ENCODE assay signal across 13 mouse cellular contexts in the genomic region with DNA sequence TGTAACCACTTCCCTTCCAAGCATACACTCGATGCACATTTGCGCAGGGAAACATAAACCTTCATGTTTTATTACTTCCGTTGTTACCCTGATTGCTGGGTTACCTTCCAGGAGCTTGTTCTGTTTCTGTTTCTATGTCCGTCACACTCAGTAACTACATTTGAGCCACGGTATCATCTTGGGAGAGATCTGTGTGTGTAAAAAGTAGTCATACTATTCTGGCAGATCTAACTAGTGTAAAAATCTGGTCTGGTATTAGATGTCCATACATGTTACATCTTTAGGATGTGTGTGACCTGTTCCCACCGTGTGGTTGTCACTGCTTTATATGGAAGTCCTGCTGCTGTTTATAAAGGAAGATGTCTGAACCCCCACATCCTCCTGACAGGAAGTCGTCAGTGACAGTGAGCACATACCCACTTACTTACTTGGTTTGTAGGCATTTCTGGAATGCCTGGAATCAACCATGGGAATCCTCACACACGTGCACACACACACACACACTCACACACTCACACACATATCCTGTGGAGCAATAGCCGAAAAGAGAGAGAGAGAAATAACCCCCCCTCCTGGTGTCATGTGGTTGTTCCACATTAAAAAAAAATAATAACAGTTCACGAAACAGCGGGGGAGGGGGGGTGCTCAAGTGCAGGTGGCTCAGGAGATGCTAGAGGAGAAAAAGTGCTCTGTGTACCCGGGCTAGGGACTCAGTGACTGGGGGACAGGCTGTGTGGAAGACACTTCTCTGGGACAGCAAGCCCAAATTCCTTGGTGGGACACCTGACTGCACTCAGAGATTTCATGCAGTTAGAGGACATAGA.
DNase-seq lines count a peak whose midpoint lies in the region; ATAC-seq lines count a peak whose summit lies in the region.
"Had no signal": no experiment of that assay in that cellular context is flagged by ENCODE, and none has a peak within 500 bp of the region (broad histone marks: within the 10 kb centered on the region; RNA-seq: fewer than 3 reads in every experiment).

No protein-coding gene starts in this region.

- H3K4me1 ChIP-seq in heart, embryonic 13.5 days = peaks cover 26% of the 10 kb centered on the region
- no peaks in the 10 kb centered on the region for H3K4me1 ChIP-seq in lung, embryonic 16.5 days (replicated peaks; ENCODE audit: control insufficient read depth, insufficient read depth, low read length)

- 59% methylated on average over 12 of the region's 12 CpGs for WGBS in heart, embryonic 13.5 days
- WGBS in lung, embryonic 16.5 days = 58% methylated on average over 12 of the region's 12 CpGs

- no peak overlapping the region for H3K4me3 ChIP-seq in heart, embryonic 13.5 days
- no peak overlapping the region for H3K4me3 ChIP-seq in lung, embryonic 16.5 days (ENCODE audit: low read length)
- H3K4me3 ChIP-seq: erythroblast, embryonic 14.5 days; liver, embryonic 13.5 days; neural tube, embryonic 13.5 days had no signal

- peaks cover 16% of the 10 kb centered on the region for H3K36me3 ChIP-seq in heart, embryonic 13.5 days
- H3K36me3 ChIP-seq in lung, embryonic 16.5 days (ENCODE audit: control insufficient read depth, insufficient read depth, low read length) = peaks cover 5% of the 10 kb centered on the region; the same call in 1 of the 2 replicates
- H3K36me3 ChIP-seq: liver, embryonic 13.5 days had no signal

- H3K27ac ChIP-seq in heart, embryonic 13.5 days (replicated peaks) = no peak overlapping the region
- no peak overlapping the region for H3K27ac ChIP-seq in lung, embryonic 16.5 days (ENCODE audit: low read length)
- H3K27ac ChIP-seq: hindbrain, postnatal 0 days; liver, embryonic 13.5 days; neural tube, embryonic 13.5 days had no signal

- H3K9ac ChIP-seq in heart, embryonic 13.5 days = no peak overlapping the region
- no peak overlapping the region for H3K9ac ChIP-seq in lung, embryonic 16.5 days (ENCODE audit: low read length)
- H3K9ac ChIP-seq: liver, embryonic 13.5 days; neural tube, embryonic 13.5 days had no signal

- no peak for DNase-seq in heart, postnatal 4 days
- DNase-seq in lung, postnatal 4 days = no peak
- DNase-seq in thymus, postnatal 10 days (ENCODE audit: low spot score in 2 of 2) = peak; percentile 56 to 66
- DNase-seq in cerebellum, adult 18-20 months = no peak
- DNase-seq in adrenal gland, postnatal 4 days (ENCODE audit: low spot score in 2 of 2) = no peak
- DNase-seq: cerebellum, postnatal 25 days; liver, embryonic 13.5 days had no signal

- no peaks in the 10 kb centered on the region for H3K27me3 ChIP-seq in heart, embryonic 13.5 days (replicated peaks)
- H3K27me3 ChIP-seq in lung, embryonic 16.5 days (ENCODE audit: control insufficient read depth, insufficient read depth, low read depth, low read length) = peaks cover 3% of the 10 kb centered on the region
- H3K27me3 ChIP-seq: liver, embryonic 13.5 days; neural tube, embryonic 13.5 days had no signal

- ATAC-seq in heart, embryonic 13.5 days (ENCODE audit: extremely low read depth, insufficient number of reproducible peaks, low FRiP score, low TSS enrichment) = no peak
- ATAC-seq in lung, embryonic 16.5 days (ENCODE audit: low read depth) = peak; percentile 15; the same call in 1 of the 2 replicates
- ATAC-seq in granulocyte monocyte progenitor cell, adult 5-6 weeks (replicated peaks; ENCODE audit: poor library complexity, severe bottlenecking) = peak; percentile 21; the same call in 1 of the 2 replicates
- ATAC-seq: hindbrain, postnatal 0 days had no signal

- no peaks in the 10 kb centered on the region for H3K9me3 ChIP-seq in heart, embryonic 13.5 days
- H3K9me3 ChIP-seq in lung, embryonic 16.5 days (ENCODE audit: control insufficient read depth, low read length) = no peaks in the 10 kb centered on the region
- H3K9me3 ChIP-seq: liver, embryonic 13.5 days; neural tube, embryonic 13.5 days had no signal

- peak overlapping the region; percentile 20; the same call in 1 of the 2 replicates for H3K4me2 ChIP-seq in heart, embryonic 13.5 days
- no peak overlapping the region for H3K4me2 ChIP-seq in lung, embryonic 16.5 days (ENCODE audit: low read depth, low read length)
- H3K4me2 ChIP-seq: liver, embryonic 13.5 days; neural tube, embryonic 13.5 days had no signal

Comparison
In these comparisons a context has a peak if more than half of its experiments do, and no peak if none do; other contexts are left out.
1. DNase-seq: peak in thymus, postnatal 10 days (2 of 2); none in heart, postnatal 4 days (single experiment), lung, postnatal 4 days (0 of 2), cerebellum, adult 18-20 months (0 of 2) and adrenal gland, postnatal 4 days (0 of 2).